Mouse (Mus musculus): Measurements from ENCODE around the gene Mdm2.
A peak's percentile ranks its signal among the peaks of the same experiment; 100 is the strongest.

Gene Mdm2

GRCm38 (mm10) chr10:117670092-117670491 is 40.5 kb downstream of the Mdm2 start:
- DNase-seq (ENCODE audit: low spot score in 2 of 2), result no peak

- DNase-seq (ENCODE audit: low spot score in 2 of 2), result peak in 1 of 2 experiments; percentile 23
These were observed 41.0 kb downstream of the Mdm2 start for GRCm38 (mm10) chr10:117669449-117670090.

GRCm38 (mm10) chr10:117668546-117669300 is 41.8 kb downstream of the Mdm2 start:
- no peak for DNase-seq (ENCODE audit: low spot score in 2 of 2)

- DNase-seq (ENCODE audit: low spot score in 2 of 2), result no peak
These were observed 42.7 kb downstream of the Mdm2 start for GRCm38 (mm10) chr10:117667663-117668507.

GRCm38 (mm10) chr10:117666947-117667630 is 43.5 kb downstream of the Mdm2 start:
- no peak for DNase-seq (ENCODE audit: low spot score in 2 of 2)

- no peak for DNase-seq (ENCODE audit: low spot score in 2 of 2)
These were observed 44.2 kb downstream of the Mdm2 start for GRCm38 (mm10) chr10:117666361-117666760.

- no peak for DNase-seq (ENCODE audit: low spot score in 2 of 2)
These were observed 44.9 kb downstream of the Mdm2 start for GRCm38 (mm10) chr10:117665376-117666275.

GRCm38 (mm10) chr10:117664926-117665209 is 45.7 kb downstream of the Mdm2 start:
- no peak for DNase-seq (ENCODE audit: low spot score in 2 of 2)

- DNase-seq (ENCODE audit: low spot score in 2 of 2), result no peak
These were observed 46.2 kb downstream of the Mdm2 start for GRCm38 (mm10) chr10:117664208-117664925.

- no peak for DNase-seq (ENCODE audit: low spot score in 2 of 2)
These were observed 46.7 kb downstream of the Mdm2 start for GRCm38 (mm10) chr10:117663865-117664200.

GRCm38 (mm10) chr10:117663056-117663864 is 47.3 kb downstream of the Mdm2 start:
- DNase-seq (ENCODE audit: low spot score in 2 of 2), result no peak

- no peak for DNase-seq (ENCODE audit: low spot score in 2 of 2)
These were observed 48.1 kb downstream of the Mdm2 start for GRCm38 (mm10) chr10:117662316-117663055.

GRCm38 (mm10) chr10:117659819-117660218 is 50.7 kb downstream of the Mdm2 start:
- no peak for DNase-seq (ENCODE audit: low spot score in 2 of 2)

GRCm38 (mm10) chr10:117659430-117659813 is 51.1 kb downstream of the Mdm2 start:
- DNase-seq (ENCODE audit: low spot score in 2 of 2), result no peak

GRCm38 (mm10) chr10:117658522-117659429 is 51.8 kb downstream of the Mdm2 start:
- no peak for DNase-seq (ENCODE audit: low spot score in 2 of 2)

- no peak for DNase-seq (ENCODE audit: low spot score in 2 of 2)
These were observed 52.8 kb downstream of the Mdm2 start for GRCm38 (mm10) chr10:117657659-117658306.

- DNase-seq (ENCODE audit: low spot score in 2 of 2), result no peak
These were observed 53.4 kb downstream of the Mdm2 start for GRCm38 (mm10) chr10:117656985-117657658.

Data from left cerebral cortex, adult 9 months (tissue).